8 mouse cellular contexts compared by ENCODE assay signal in genomic region chr14:105896791-105897568, GRCm38 (mm10). TPM values are rescaled to one million over a fixed set of nuclear protein-coding genes. Genes with fewer than 3 reads are reported as not detected.
DNase-seq lines count a peak whose midpoint lies in the region; ATAC-seq and TF ChIP-seq lines count a peak whose summit lies in the region.

TSS of gene Spry2 (minus strand) at chr14:105896819.

- peak within 1 kb of the TSS; percentile 94 for H3K4me2 ChIP-seq in embryonic facial prominence, embryonic 13.5 days
- H3K4me2 ChIP-seq in kidney, embryonic 15.5 days, result peak within 1 kb of the TSS; percentile 91
- H3K4me2 ChIP-seq in limb, embryonic 15.5 days, result peak within 1 kb of the TSS; percentile 94
- H3K4me2 ChIP-seq in midbrain, postnatal 0 days (ENCODE audit: low read depth, low read length, poor library complexity, severe bottlenecking), result peak within 1 kb of the TSS; percentile 95

- H3K27me3 ChIP-seq in erythroblast, embryonic 14.5 days (ENCODE audit: control insufficient read depth), result peaks cover 58% of the 10 kb centered on the region
- 0 out of 2 replicates have a peak, but pooled peaks cover 4% of the 10 kb centered on the region for H3K27me3 ChIP-seq in embryonic facial prominence, embryonic 13.5 days
- no peaks in the 10 kb centered on the region for H3K27me3 ChIP-seq in kidney, embryonic 15.5 days
- H3K27me3 ChIP-seq in limb, embryonic 15.5 days, result no peaks in the 10 kb centered on the region
- no peaks in the 10 kb centered on the region for H3K27me3 ChIP-seq in midbrain, postnatal 0 days (ENCODE audit: insufficient read depth, low read length)

- H3K9ac ChIP-seq in embryonic facial prominence, embryonic 13.5 days, result peak within 1 kb of the TSS; percentile 86
- peak within 1 kb of the TSS; percentile 96 for H3K9ac ChIP-seq in kidney, embryonic 15.5 days
- H3K9ac ChIP-seq in limb, embryonic 15.5 days, result peak within 1 kb of the TSS; percentile 92
- peak within 1 kb of the TSS; percentile 81 for H3K9ac ChIP-seq in midbrain, postnatal 0 days (replicated peaks; ENCODE audit: low read length, poor library complexity, severe bottlenecking)

- peak within 1 kb of the TSS; percentile 98 for H3K27ac ChIP-seq in embryonic facial prominence, embryonic 13.5 days
- H3K27ac ChIP-seq in kidney, embryonic 15.5 days, result peak within 1 kb of the TSS; percentile 99
- peak within 1 kb of the TSS; percentile 100 for H3K27ac ChIP-seq in limb, embryonic 15.5 days
- H3K27ac ChIP-seq in midbrain, postnatal 0 days (ENCODE audit: low read depth, low read length), result peak within 1 kb of the TSS; percentile 90

- peak within 1 kb of the TSS; percentile 60 for H3K4me3 ChIP-seq in erythroblast, embryonic 14.5 days (replicated peaks)
- H3K4me3 ChIP-seq in embryonic facial prominence, embryonic 13.5 days, result peak within 1 kb of the TSS; percentile 64
- peak within 1 kb of the TSS; percentile 90 for H3K4me3 ChIP-seq in kidney, embryonic 15.5 days (replicated peaks)
- peak within 1 kb of the TSS; percentile 80 for H3K4me3 ChIP-seq in limb, embryonic 15.5 days
- H3K4me3 ChIP-seq in midbrain, postnatal 0 days (ENCODE audit: low read depth, low read length), result peak within 1 kb of the TSS; percentile 81

- TF ChIP-seq CTCF in midbrain, postnatal 0 days (IDR thresholded peaks at IDR 0.05), result no peak

- H3K4me1 ChIP-seq in erythroblast, embryonic 14.5 days (ENCODE audit: control insufficient read depth), result peaks cover 13% of the 10 kb centered on the region
- peaks cover 22% of the 10 kb centered on the region for H3K4me1 ChIP-seq in embryonic facial prominence, embryonic 13.5 days
- peaks cover 23% of the 10 kb centered on the region for H3K4me1 ChIP-seq in kidney, embryonic 15.5 days
- H3K4me1 ChIP-seq in limb, embryonic 15.5 days, result peaks cover 19% of the 10 kb centered on the region
- H3K4me1 ChIP-seq in midbrain, postnatal 0 days (ENCODE audit: insufficient read depth, low read length), result peaks cover 2% of the 10 kb centered on the region; the same call in 1 of the 2 replicates

- H3K36me3 ChIP-seq in erythroblast, embryonic 14.5 days (ENCODE audit: control insufficient read depth), result peaks cover 6% of the 10 kb centered on the region
- H3K36me3 ChIP-seq in embryonic facial prominence, embryonic 13.5 days, result peaks cover 10% of the 10 kb centered on the region
- H3K36me3 ChIP-seq in kidney, embryonic 15.5 days, result peaks cover 8% of the 10 kb centered on the region
- H3K36me3 ChIP-seq in limb, embryonic 15.5 days, result no peaks in the 10 kb centered on the region
- no peaks in the 10 kb centered on the region for H3K36me3 ChIP-seq in midbrain, postnatal 0 days (ENCODE audit: insufficient read depth, low read length)

- no peak for ATAC-seq in erythroblast, adult 5-6 weeks (replicated peaks; ENCODE audit: low FRiP score, poor library complexity, severe bottlenecking)
- peak; percentile 90 for ATAC-seq in embryonic facial prominence, embryonic 13.5 days (ENCODE audit: insufficient number of reproducible peaks, insufficient read depth, low FRiP score, low TSS enrichment, low read depth)
- ATAC-seq in kidney, embryonic 15.5 days (replicated peaks; ENCODE audit: low FRiP score), result peak; percentile 94
- peak; percentile 95 for ATAC-seq in limb, embryonic 15.5 days (ENCODE audit: insufficient number of reproducible peaks, low FRiP score, low TSS enrichment, low read depth)
- peak; percentile 93 for ATAC-seq in midbrain, postnatal 0 days (ENCODE audit: low FRiP score)

- WGBS in embryonic facial prominence, embryonic 13.5 days, result under 1% methylated on average over 74 of the region's 89 CpGs
- under 1% methylated on average over 70 of the region's 89 CpGs for WGBS in kidney, embryonic 15.5 days
- under 1% methylated on average over 58 of the region's 89 CpGs for WGBS in limb, embryonic 15.5 days
- under 1% methylated on average over 57 of the region's 89 CpGs for WGBS in midbrain, postnatal 0 days

- no peaks in the 10 kb centered on the region; the same call in 1 of the 2 replicates for H3K9me3 ChIP-seq in erythroblast, embryonic 14.5 days (ENCODE audit: control insufficient read depth, low read length)
- H3K9me3 ChIP-seq in embryonic facial prominence, embryonic 13.5 days, result no peaks in the 10 kb centered on the region
- no peaks in the 10 kb centered on the region for H3K9me3 ChIP-seq in kidney, embryonic 15.5 days (replicated peaks)
- no peaks in the 10 kb centered on the region for H3K9me3 ChIP-seq in limb, embryonic 15.5 days
- H3K9me3 ChIP-seq in midbrain, postnatal 0 days (ENCODE audit: low read length), result no peaks in the 10 kb centered on the region

- peak; percentile 95 to 97 for DNase-seq in heart, adult 9 months (ENCODE audit: low spot score in 2 of 2)
- peak; percentile 97 for DNase-seq in midbrain, postnatal 0 days (ENCODE audit: low spot score)
- DNase-seq in spleen, postnatal 4 days (ENCODE audit: low spot score in 2 of 2), result peak; percentile 56 to 79

RNA-seq across cellular contexts. Expression of gene Spry2, which starts in this region (rescaled TPM):
- 0.04 TPM in 1 of 2 replicates, not detected in the other for polyA plus RNA-seq in erythroblast, embryonic 14.5 days (2012)
- 2.5 and 3.7 TPM in 2 replicates for total RNA-seq in erythroblast, adult 5-6 weeks (2015; ENCODE audit: low replicate concordance)
- 1.8 and 2.8 TPM in 2 replicates for total RNA-seq in erythroblast, adult 5-6 weeks (2017; ENCODE audit: low replicate concordance)
- 36.6 and 48.0 TPM in 2 replicates for polyA plus RNA-seq in embryonic facial prominence, embryonic 13.5 days (2015; fragmentation: Nextera tagmentation; extraction: Ambion mirVana)
- polyA plus RNA-seq in kidney, embryonic 15.5 days (2015; fragmentation: Nextera tagmentation; extraction: Ambion mirVana), result 56.2 and 61.9 TPM in 2 replicates
- 63.8 and 72.0 TPM in 2 replicates for polyA plus RNA-seq in limb, embryonic 15.5 days (2015; fragmentation: Nextera tagmentation; extraction: Ambion mirVana)
- total RNA-seq in midbrain, postnatal 0 days (2014; rRNA removed), result 20.2 and 24.3 TPM in 2 replicates
- 38.1 and 39.2 TPM in 2 replicates for polyA plus RNA-seq in midbrain, postnatal 0 days (2015; fragmentation: Nextera tagmentation; extraction: Ambion mirVana)

Comparison
In these comparisons a context has a peak if more than half of its experiments do, and no peak if none do; other contexts are left out.
1. RNA of gene Spry2 (polyA plus RNA-seq): 63.8 to 72.0 TPM in limb, embryonic 15.5 days, 56.2 to 61.9 TPM in kidney, embryonic 15.5 days, 38.1 to 39.2 TPM in midbrain, postnatal 0 days and 36.6 to 48.0 TPM in embryonic facial prominence, embryonic 13.5 days; 0.04 TPM in erythroblast, embryonic 14.5 days; every median in the first group is over 10 times any median in the second.
2. Peak in every context shown above with its lines, with median percentiles within 50 percentile points of each other: H3K4me3 ChIP-seq, H3K27ac ChIP-seq, H3K4me2 ChIP-seq, H3K9ac ChIP-seq and DNase-seq.